Mouse (Mus musculus): Measurements from ENCODE around the gene Adck2. TPM values are rescaled to one million over a fixed set of nuclear protein-coding genes. Genes with fewer than 3 reads are reported as not detected.

The Adck2 gene
- 4.0 and 4.3 TPM in 2 replicates for polyA plus RNA-seq (2012; rRNA removed)

GRCm38 (mm10) chr6:39573791-39574554, at the start of gene Adck2:
Gene Adck2, plus strand, starts transcription at chr6:39573873.

DNA sequence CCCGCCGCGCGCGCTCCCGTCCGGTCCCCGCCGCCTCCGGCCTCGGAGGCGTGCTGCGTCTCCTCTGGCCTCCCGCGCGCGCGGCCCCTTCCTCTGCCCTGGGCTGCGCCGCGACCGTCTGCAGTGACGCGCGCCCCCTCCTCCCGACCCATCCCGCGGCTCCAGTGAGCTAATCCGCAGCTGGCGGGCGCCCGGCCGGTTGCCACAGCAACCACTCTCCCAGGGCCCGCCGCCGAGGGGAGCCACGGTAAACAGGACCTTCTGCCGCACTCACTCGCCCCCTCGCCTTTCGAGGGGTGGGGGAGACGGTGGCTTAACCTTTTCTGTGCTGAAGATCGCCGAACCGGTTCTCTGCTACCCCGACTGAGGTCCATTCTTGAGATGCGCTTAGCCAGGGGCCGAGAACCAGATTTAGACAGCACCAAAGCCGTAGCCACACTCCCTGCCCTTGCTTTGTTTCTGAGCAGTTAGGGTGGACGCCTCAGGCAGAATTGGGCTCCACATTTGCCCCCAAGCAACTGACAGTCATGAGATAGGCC, 15.9 kb upstream of the Adck2 start, which contains the start of gene Dennd2a:
Gene Dennd2a, minus strand, starts transcription at position 145 of the 539 bp plus-strand sequence.

GRCm38 (mm10) chr6:39585517-39585916, 11.8 kb downstream of the Adck2 start, which contains the start of gene Gm42420:
Gene Gm42420, plus strand, starts transcription at chr6:39585753.

DNA sequence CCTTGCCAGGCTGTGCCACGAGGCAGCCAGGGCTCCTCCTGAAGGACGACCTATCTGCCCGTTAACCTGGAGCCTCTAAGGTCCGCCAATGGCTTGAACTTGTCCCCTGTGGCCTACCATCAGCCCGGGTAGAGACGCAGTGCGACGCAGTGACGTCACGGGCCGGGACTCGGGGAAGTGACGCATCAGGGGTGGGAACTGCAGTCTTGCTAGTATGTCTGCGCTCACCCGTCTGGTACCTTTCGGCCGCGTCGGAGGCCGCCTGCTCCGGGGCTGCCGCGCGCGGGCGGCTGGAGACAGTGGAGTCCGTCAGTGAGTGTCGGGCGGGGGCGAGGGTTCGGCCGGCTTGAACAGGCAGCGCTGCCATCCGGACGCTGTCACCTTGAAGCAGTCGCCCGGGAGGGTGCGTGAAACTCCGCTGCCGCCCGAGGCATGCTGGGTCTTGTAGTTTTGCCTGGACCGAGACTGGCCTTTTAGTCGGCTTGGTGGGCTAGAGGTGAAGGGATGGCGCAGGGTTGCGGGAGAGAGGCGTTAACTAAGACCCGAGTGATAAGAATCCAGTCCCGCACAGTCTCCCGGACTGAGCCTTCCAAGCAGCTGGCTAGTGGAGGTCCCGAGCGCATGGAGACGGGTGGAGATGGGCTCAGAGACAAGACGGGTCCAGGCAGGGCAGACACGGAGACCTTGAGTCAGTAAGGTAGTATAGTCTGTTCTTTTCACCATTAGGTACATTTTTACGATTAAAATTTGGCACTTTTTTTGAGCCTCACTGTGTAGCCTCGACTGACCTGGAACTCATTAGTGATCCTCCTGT, 18.9 kb downstream of the Adck2 start, which contains the start of gene Ndufb2:
Gene Ndufb2, plus strand, starts transcription at position 174 of the 814 bp plus-strand sequence.

Other genes starting within 250 kb of the Adck2 start
- 8.8 TPM in 2 replicates for gene Slc37a3, start 196.2 kb upstream of the Adck2 start, polyA plus RNA-seq (2012; rRNA removed)
- gene Rab19, start 192.7 kb upstream of the Adck2 start, polyA plus RNA-seq (2012; rRNA removed), result 0.32 and 0.43 TPM in 2 replicates
- 120 and 128 TPM in 2 replicates for gene Mkrn1, start 153.4 kb upstream of the Adck2 start, polyA plus RNA-seq (2012; rRNA removed)
- gene Dennd2a, start 16.0 kb upstream of the Adck2 start, polyA plus RNA-seq (2012; rRNA removed), result 2.2 and 2.6 TPM in 2 replicates
- gene Gm42420, start 11.9 kb downstream of the Adck2 start, polyA plus RNA-seq (2012; rRNA removed), result 0.55 and 0.91 TPM in 2 replicates
- 120 and 131 TPM in 2 replicates for gene Ndufb2, start 18.7 kb downstream of the Adck2 start, polyA plus RNA-seq (2012; rRNA removed)
- gene Braf, start 151.6 kb downstream of the Adck2 start, polyA plus RNA-seq (2012; rRNA removed), result 3.1 and 3.7 TPM in 2 replicates
- 75.0 and 97.6 TPM in 2 replicates for gene Mrps33, start 237.1 kb downstream of the Adck2 start, polyA plus RNA-seq (2012; rRNA removed)